Mouse (Mus musculus): ENCODE data around the gene Fndc3b. TPM values are rescaled to one million over a fixed set of nuclear protein-coding genes. Genes with fewer than 3 reads are reported as not detected.

Fndc3b gene
- polyA plus RNA-seq, 1 experiment from 2014 or later, result 13.3 TPM

- H3K4me1 ChIP-seq (replicated peaks; ENCODE audit: control insufficient read depth, insufficient read depth, low read length), result no peaks in the 10 kb centered on the region
- H3K9me3 ChIP-seq (ENCODE audit: control insufficient read depth), result no peaks in the 10 kb centered on the region
- ATAC-seq, result no peak
- no peak for TF ChIP-seq CTCF (IDR thresholded peaks at IDR 0.05; ENCODE audit: low read depth)
- H3K36me3 ChIP-seq (ENCODE audit: control insufficient read depth, insufficient read depth), result peaks cover 46% of the 10 kb centered on the region
- 83% methylated on average over 9 of the region's 9 CpGs for WGBS
- H3K27me3 ChIP-seq (replicated peaks; ENCODE audit: control insufficient read depth, insufficient read depth, low read length), result no peaks in the 10 kb centered on the region
- no peak overlapping the region for H3K27ac ChIP-seq (ENCODE audit: low read depth, low read length)
- no peak overlapping the region for H3K4me2 ChIP-seq (replicated peaks; ENCODE audit: low read depth)
- no peak overlapping the region for H3K4me3 ChIP-seq (ENCODE audit: low read depth, low read length)
- no peak overlapping the region for H3K9ac ChIP-seq (ENCODE audit: low read depth, low read length)
Observed at GRCm38 (mm10) chr3:27490891-27491290, 220.2 kb downstream of the Fndc3b start.

DNA sequence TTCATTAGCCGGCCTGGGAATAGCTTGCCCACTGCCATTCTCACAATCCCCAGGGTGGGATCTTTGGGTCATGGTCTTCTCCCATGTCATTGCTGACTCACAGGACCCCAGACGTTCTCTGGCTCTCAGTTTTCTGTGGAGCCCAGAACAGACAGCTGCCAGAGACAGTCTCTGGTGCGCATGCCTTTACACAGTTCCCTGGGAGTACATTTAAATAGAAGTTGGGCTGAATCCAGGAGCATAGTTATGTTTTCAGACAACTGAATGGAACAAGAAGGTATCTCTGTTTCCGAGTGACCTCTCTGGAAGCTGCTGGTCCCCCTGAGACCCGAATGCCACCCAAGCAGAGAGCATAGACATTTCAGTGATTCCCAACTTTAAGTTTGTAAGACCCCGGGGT is 221.6 kb downstream of the Fndc3b start:
- ATAC-seq, result no peak
- H3K4me3 ChIP-seq (ENCODE audit: low read depth, low read length), result no peak overlapping the region
- H3K9me3 ChIP-seq (ENCODE audit: control insufficient read depth), result no peaks in the 10 kb centered on the region
- WGBS, result 81% methylated on average over 6 of the region's 6 CpGs
- no peak overlapping the region for H3K9ac ChIP-seq (ENCODE audit: low read depth, low read length)
- H3K27me3 ChIP-seq (replicated peaks; ENCODE audit: control insufficient read depth, insufficient read depth, low read length), result no peaks in the 10 kb centered on the region
- H3K27ac ChIP-seq (ENCODE audit: low read depth, low read length), result no peak overlapping the region
- H3K36me3 ChIP-seq (ENCODE audit: control insufficient read depth, insufficient read depth), result peaks cover 51% of the 10 kb centered on the region
- no peak for TF ChIP-seq CTCF (IDR thresholded peaks at IDR 0.05; ENCODE audit: low read depth)
- H3K4me2 ChIP-seq (replicated peaks; ENCODE audit: low read depth), result no peak overlapping the region
- H3K4me1 ChIP-seq (replicated peaks; ENCODE audit: control insufficient read depth, insufficient read depth, low read length), result no peaks in the 10 kb centered on the region

DNA sequence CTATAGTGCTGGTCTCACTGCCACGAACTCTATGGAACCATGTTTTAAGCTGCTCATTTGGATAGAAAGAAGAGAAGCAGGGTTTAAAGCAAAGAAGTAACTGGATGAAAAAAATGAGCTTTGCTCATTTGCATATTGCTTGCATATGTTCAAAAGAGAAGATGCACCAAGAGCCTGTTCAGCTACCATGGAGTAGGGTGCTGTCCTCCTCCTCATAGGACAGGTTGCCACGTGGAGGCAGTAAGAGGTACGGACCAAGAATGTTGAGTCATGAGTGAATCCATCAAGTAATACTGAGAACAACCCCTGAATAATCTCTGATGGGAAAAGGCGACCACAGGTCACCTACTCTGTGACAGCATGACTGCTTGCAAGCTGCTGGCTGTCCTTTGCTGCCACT is 226.0 kb downstream of the Fndc3b start:
- peaks cover 43% of the 10 kb centered on the region for H3K36me3 ChIP-seq (ENCODE audit: control insufficient read depth, insufficient read depth)
- no peak for ATAC-seq
- WGBS, result 91% methylated on average over 4 of the region's 4 CpGs
- no peak overlapping the region for H3K4me2 ChIP-seq (replicated peaks; ENCODE audit: low read depth)
- no peaks in the 10 kb centered on the region for H3K9me3 ChIP-seq (ENCODE audit: control insufficient read depth)
- H3K4me3 ChIP-seq (ENCODE audit: low read depth, low read length), result no peak overlapping the region
- TF ChIP-seq CTCF (IDR thresholded peaks at IDR 0.05; ENCODE audit: low read depth), result no peak
- H3K27ac ChIP-seq (ENCODE audit: low read depth, low read length), result no peak overlapping the region
- H3K4me1 ChIP-seq (replicated peaks; ENCODE audit: control insufficient read depth, insufficient read depth, low read length), result no peaks in the 10 kb centered on the region
- no peak overlapping the region for H3K9ac ChIP-seq (ENCODE audit: low read depth, low read length)
- no peaks in the 10 kb centered on the region for H3K27me3 ChIP-seq (replicated peaks; ENCODE audit: control insufficient read depth, insufficient read depth, low read length)

- ATAC-seq, result no peak
- 68% methylated on average over 3 of the region's 3 CpGs for WGBS
- no peak overlapping the region for H3K27ac ChIP-seq (ENCODE audit: low read depth, low read length)
- peaks cover 39% of the 10 kb centered on the region; the same call in 1 of the 2 replicates for H3K36me3 ChIP-seq (ENCODE audit: control insufficient read depth, insufficient read depth)
- H3K27me3 ChIP-seq (replicated peaks; ENCODE audit: control insufficient read depth, insufficient read depth, low read length), result no peaks in the 10 kb centered on the region
- no peak for TF ChIP-seq CTCF (IDR thresholded peaks at IDR 0.05; ENCODE audit: low read depth)
- H3K9ac ChIP-seq (ENCODE audit: low read depth, low read length), result no peak overlapping the region
- H3K9me3 ChIP-seq (ENCODE audit: control insufficient read depth), result no peaks in the 10 kb centered on the region
- H3K4me1 ChIP-seq (replicated peaks; ENCODE audit: control insufficient read depth, insufficient read depth, low read length), result no peaks in the 10 kb centered on the region
- no peak overlapping the region for H3K4me3 ChIP-seq (ENCODE audit: low read depth, low read length)
- no peak overlapping the region for H3K4me2 ChIP-seq (replicated peaks; ENCODE audit: low read depth)
Observed at GRCm38 (mm10) chr3:27484698-27485097, 226.4 kb downstream of the Fndc3b start.

DNA sequence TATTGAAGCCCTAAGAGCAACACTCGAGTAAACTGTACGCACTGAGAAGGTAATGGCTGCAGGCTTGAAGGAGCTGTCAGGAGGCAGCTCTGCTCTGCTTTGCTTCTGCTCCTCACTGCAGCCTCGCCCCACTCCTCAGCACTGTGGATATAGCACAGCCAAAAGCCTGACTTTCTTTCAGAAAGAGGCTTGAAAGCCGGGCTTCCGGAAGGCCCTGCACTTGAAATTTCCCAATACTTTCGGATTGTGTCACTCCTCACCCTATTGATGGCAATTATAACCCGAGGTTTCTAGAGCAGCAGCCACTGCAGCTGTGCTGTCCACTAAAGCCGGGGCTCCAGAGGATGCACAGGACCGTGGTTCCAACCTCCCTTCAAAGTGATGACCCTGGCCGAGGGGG is 227.3 kb downstream of the Fndc3b start:
- Histone ChIP-seq H3K27ac (ENCODE audit: low read depth, low read length) (no peak overlapping the region), H3K36me3 (ENCODE audit: control insufficient read depth, insufficient read depth) (peaks cover 36% of the 10 kb centered on the region; the same call in 1 of the 2 replicates), H3K9ac (ENCODE audit: low read depth, low read length) (no peak overlapping the region), H3K4me3 (ENCODE audit: low read depth, low read length) (no peak overlapping the region), H3K4me1 (replicated peaks; ENCODE audit: control insufficient read depth, insufficient read depth, low read length) (no peaks in the 10 kb centered on the region), H3K4me2 (replicated peaks; ENCODE audit: low read depth) (no peak overlapping the region), H3K9me3 (ENCODE audit: control insufficient read depth) (no peaks in the 10 kb centered on the region), H3K27me3 (replicated peaks; ENCODE audit: control insufficient read depth, insufficient read depth, low read length) (no peaks in the 10 kb centered on the region)
- ATAC-seq, result no peak
- no peak for TF ChIP-seq CTCF (IDR thresholded peaks at IDR 0.05; ENCODE audit: low read depth)
- WGBS, result 83% methylated on average over 10 of the region's 10 CpGs

- Histone ChIP-seq H3K27ac (ENCODE audit: low read depth, low read length) (no peak overlapping the region), H3K4me3 (ENCODE audit: low read depth, low read length) (no peak overlapping the region), H3K36me3 (ENCODE audit: control insufficient read depth, insufficient read depth) (peaks cover 34% of the 10 kb centered on the region; the same call in 1 of the 2 replicates), H3K4me1 (replicated peaks; ENCODE audit: control insufficient read depth, insufficient read depth, low read length) (no peaks in the 10 kb centered on the region), H3K9ac (ENCODE audit: low read depth, low read length) (no peak overlapping the region), H3K4me2 (replicated peaks; ENCODE audit: low read depth) (no peak overlapping the region), H3K27me3 (replicated peaks; ENCODE audit: control insufficient read depth, insufficient read depth, low read length) (no peaks in the 10 kb centered on the region), H3K9me3 (ENCODE audit: control insufficient read depth) (no peaks in the 10 kb centered on the region)
- TF ChIP-seq CTCF (IDR thresholded peaks at IDR 0.05; ENCODE audit: low read depth), result no peak
- WGBS, result 84% methylated on average over 3 of the region's 3 CpGs
- ATAC-seq, result no peak
Observed at GRCm38 (mm10) chr3:27483321-27483720, 227.8 kb downstream of the Fndc3b start.

- Histone ChIP-seq H3K27me3 (replicated peaks; ENCODE audit: control insufficient read depth, insufficient read depth, low read length) (no peaks in the 10 kb centered on the region), H3K4me3 (ENCODE audit: low read depth, low read length) (no peak overlapping the region), H3K4me1 (replicated peaks; ENCODE audit: control insufficient read depth, insufficient read depth, low read length) (no peaks in the 10 kb centered on the region), H3K9me3 (ENCODE audit: control insufficient read depth) (no peaks in the 10 kb centered on the region), H3K36me3 (ENCODE audit: control insufficient read depth, insufficient read depth) (peaks cover 27% of the 10 kb centered on the region; the same call in 1 of the 2 replicates), H3K27ac (ENCODE audit: low read depth, low read length) (no peak overlapping the region), H3K4me2 (replicated peaks; ENCODE audit: low read depth) (no peak overlapping the region), H3K9ac (ENCODE audit: low read depth, low read length) (no peak overlapping the region)
- TF ChIP-seq CTCF (IDR thresholded peaks at IDR 0.05; ENCODE audit: low read depth), result no peak
- no peak for ATAC-seq
- 96% methylated on average over 5 of the region's 5 CpGs for WGBS
Observed at GRCm38 (mm10) chr3:27481738-27482137, 229.4 kb downstream of the Fndc3b start.
